In the genomic region with DNA sequence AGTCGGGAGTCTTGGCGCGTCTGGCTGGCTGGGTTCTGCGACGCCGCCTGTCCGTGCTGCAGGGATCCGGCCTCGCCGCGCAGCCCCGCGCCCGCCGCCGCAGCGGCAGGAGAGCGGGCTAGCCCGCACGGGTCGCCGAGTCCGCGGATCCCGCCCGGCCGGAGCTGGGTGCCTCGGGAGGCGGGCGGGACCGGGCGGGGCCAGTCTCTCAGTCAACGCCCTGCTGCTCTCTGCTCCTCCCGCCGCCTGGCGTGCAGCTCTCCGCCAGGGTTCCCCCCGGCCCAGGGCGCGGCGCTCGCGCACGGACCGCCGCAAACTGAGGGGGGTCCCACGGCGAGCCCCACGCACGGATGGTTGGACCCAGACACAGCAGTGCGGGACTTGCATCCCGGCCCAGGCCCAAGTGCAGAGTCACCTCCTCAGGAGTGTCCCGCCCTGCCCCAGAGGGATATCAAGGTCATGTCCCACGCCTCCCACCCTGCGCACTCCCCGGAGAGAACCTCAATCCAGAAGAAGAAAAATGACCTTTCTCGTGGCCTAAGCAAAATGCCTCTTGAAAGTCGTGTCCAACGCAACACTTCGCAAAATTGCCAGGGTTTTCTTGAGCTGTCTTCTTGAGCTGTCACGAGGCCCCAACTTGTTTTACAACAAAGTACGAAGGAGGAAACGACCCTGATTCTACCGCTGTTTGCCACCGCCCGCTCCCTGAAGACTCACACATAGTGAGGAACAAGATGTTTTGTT, we compare ENCODE assay signal across 8 mouse cellular contexts. TPM values are rescaled to one million over a fixed set of nuclear protein-coding genes. Genes with fewer than 3 reads are reported as not detected.
DNase-seq lines count a peak whose midpoint lies in the region; ATAC-seq and TF ChIP-seq lines count a peak whose summit lies in the region.

No protein-coding gene starts in this region.

- intact Hi-C loops in heart, adult 2 months (cut with DNase I), result no loop called here

- H3K36me3 ChIP-seq in spleen, adult 2 months (ENCODE audit: control insufficient read depth, insufficient read depth, low read length), result no peaks in the 10 kb centered on the region
- H3K36me3 ChIP-seq in embryonic facial prominence, embryonic 11.5 days (replicated peaks; ENCODE audit: control insufficient read depth, insufficient read depth, low read depth, low read length), result no peaks in the 10 kb centered on the region
- no peaks in the 10 kb centered on the region for H3K36me3 ChIP-seq in heart, adult 2 months (ENCODE audit: control insufficient read depth, insufficient read depth, low read length)
- H3K36me3 ChIP-seq in liver, postnatal 0 days (replicated peaks; ENCODE audit: insufficient read depth, low read length), result no peaks in the 10 kb centered on the region

- no peak for TF ChIP-seq POLR2A in spleen, adult 2 months (IDR thresholded peaks at IDR 0.05; ENCODE audit: low read depth, low read length)
- TF ChIP-seq POLR2A in heart, adult 2 months (IDR thresholded peaks at IDR 0.05; ENCODE audit: insufficient read depth, low read depth, low read length), result no peak

- peak overlapping the region; percentile 96 for H3K4me2 ChIP-seq in embryonic facial prominence, embryonic 11.5 days (ENCODE audit: low read depth, low read length)
- H3K4me2 ChIP-seq in liver, postnatal 0 days (ENCODE audit: low read depth, low read length), result peak overlapping the region; percentile 68

- H3K9me3 ChIP-seq in embryonic facial prominence, embryonic 11.5 days (replicated peaks; ENCODE audit: control insufficient read depth, low read length), result no peaks in the 10 kb centered on the region
- no peaks in the 10 kb centered on the region for H3K9me3 ChIP-seq in liver, postnatal 0 days (ENCODE audit: low read length)

- WGBS in spleen, adult 2 months, result 5% methylated on average over 66 of the region's 66 CpGs
- under 1% methylated on average over 55 of the region's 66 CpGs for WGBS in embryonic facial prominence, embryonic 11.5 days
- whole genome bisulfite sequencing in heart, adult 2 months, result 3% methylated on average over 66 of the region's 66 CpGs
- WGBS in liver, postnatal 0 days (ENCODE audit: insufficient replicate concordance), result 2% methylated on average over 55 of the region's 66 CpGs

- peaks cover 12% of the 10 kb centered on the region for H3K27me3 ChIP-seq in spleen, adult 2 months (ENCODE audit: control insufficient read depth, insufficient read depth, low read length)
- H3K27me3 ChIP-seq in embryonic facial prominence, embryonic 11.5 days (ENCODE audit: control insufficient read depth, insufficient read depth, low read length), result peaks cover 26% of the 10 kb centered on the region
- peaks cover 7% of the 10 kb centered on the region for H3K27me3 ChIP-seq in heart, adult 2 months (ENCODE audit: control insufficient read depth, insufficient read depth, low read length)
- H3K27me3 ChIP-seq in liver, postnatal 0 days (ENCODE audit: insufficient read depth, low read length), result peaks cover 42% of the 10 kb centered on the region

- H3K4me1 ChIP-seq in spleen, adult 2 months (ENCODE audit: control insufficient read depth, insufficient read depth, insufficient read length), result no peaks in the 10 kb centered on the region
- H3K4me1 ChIP-seq in embryonic facial prominence, embryonic 11.5 days (ENCODE audit: control insufficient read depth, insufficient read depth, low read length), result peaks cover 2% of the 10 kb centered on the region; the same call in 1 of the 2 replicates
- H3K4me1 ChIP-seq in heart, adult 2 months (ENCODE audit: control insufficient read depth, insufficient read depth, low read length), result no peaks in the 10 kb centered on the region
- H3K4me1 ChIP-seq in liver, postnatal 0 days (ENCODE audit: insufficient read depth), result 0 out of 2 replicates have a peak, but pooled peaks cover 3% of the 10 kb centered on the region

- no peak overlapping the region for H3K27ac ChIP-seq in spleen, adult 2 months (ENCODE audit: insufficient read depth, low read length)
- H3K27ac ChIP-seq in embryonic facial prominence, embryonic 11.5 days (replicated peaks; ENCODE audit: low read depth, low read length), result no peak overlapping the region
- no peak overlapping the region for H3K27ac ChIP-seq in heart, adult 2 months
- H3K27ac ChIP-seq in liver, postnatal 0 days (ENCODE audit: low read depth), result no peak overlapping the region

- peak overlapping the region; percentile 17; the same call in 1 of the 2 replicates for H3K4me3 ChIP-seq in spleen, adult 2 months (ENCODE audit: extremely low read depth, insufficient read depth, insufficient read length)
- peak overlapping the region; percentile 52 for H3K4me3 ChIP-seq in embryonic facial prominence, embryonic 11.5 days (ENCODE audit: low read depth, low read length)
- H3K4me3 ChIP-seq in heart, adult 2 months, result peak overlapping the region; percentile 51
- H3K4me3 ChIP-seq in liver, postnatal 0 days (ENCODE audit: low read depth, low read length), result peak overlapping the region; percentile 37

- no peak for TF ChIP-seq CTCF in spleen, adult 2 months (IDR thresholded peaks at IDR 0.05; ENCODE audit: extremely low read depth, insufficient read depth, insufficient read length, insufficient replicate concordance)
- TF ChIP-seq CTCF in heart, adult 2 months (IDR thresholded peaks at IDR 0.05), result peak; percentile 28
- TF ChIP-seq CTCF in liver, postnatal 0 days (IDR thresholded peaks at IDR 0.05; ENCODE audit: low read depth), result no peak

- peak; percentile 73 for ATAC-seq in embryonic facial prominence, embryonic 11.5 days (replicated peaks; ENCODE audit: insufficient number of reproducible peaks, low FRiP score, low TSS enrichment, low read depth)
- no peak for ATAC-seq in liver, postnatal 0 days

- peak overlapping the region; percentile 55 for H3K9ac ChIP-seq in embryonic facial prominence, embryonic 11.5 days (replicated peaks; ENCODE audit: low read length)
- H3K9ac ChIP-seq in heart, adult 2 months (ENCODE audit: low read depth, low read length), result peak overlapping the region; percentile 10; the same call in 1 of the 2 replicates
- no peak overlapping the region for H3K9ac ChIP-seq in liver, postnatal 0 days (replicated peaks)

- no peaks in the 10 kb centered on the region for H3K79me2 ChIP-seq in heart, adult 2 months (replicated peaks; ENCODE audit: control insufficient read depth, insufficient read depth, low read length)

- no peak for DNase-seq in spleen, adult 2 months (ENCODE audit: low read depth in 1 of 2, low spot score in 2 of 2)
- DNase-seq in spleen, adult 18-20 months, result no peak
- DNase-seq in embryonic facial prominence, embryonic 11.5 days (ENCODE audit: low spot score), result peak; percentile 36
- peak; percentile 50 to 63 for DNase-seq in heart, adult 2 months
- peak; percentile 10 to 11 for DNase-seq in kidney, adult 8-10 months
- DNase-seq in liver, postnatal 0 days, result peak; percentile 22
- peak; percentile 67 for DNase-seq in ovary, postnatal 36 days (ENCODE audit: low spot score)
- no peak for DNase-seq in thymus, postnatal 0 days (ENCODE audit: low spot score)

- TF ChIP-seq EP300 in heart, adult 2 months (IDR thresholded peaks at IDR 0.05; ENCODE audit: insufficient read depth, low read depth, low read length), result no peak
- no peak for TF ChIP-seq EP300 in liver, postnatal 0 days (IDR thresholded peaks at IDR 0.05; ENCODE audit: low read depth)

RNA-seq across cellular contexts. Expression of gene Kcns3, which starts 0.5 kb away (rescaled TPM):
- 0.33 and 0.45 TPM in 2 replicates for polyA plus RNA-seq in spleen, adult 2 months (2012; rRNA removed)
- polyA plus RNA-seq in embryonic facial prominence, embryonic 11.5 days (2014; fragmentation: Nextera tagmentation; extraction: Ambion mirVana), result 0.65 and 0.93 TPM in 2 replicates
- total RNA-seq in heart, adult 2 months (2021), result under 1 TPM; 0.36 to 0.86 TPM
- 0.44 and 0.64 TPM in 2 replicates for polyA plus RNA-seq in heart, adult 2 months (2012; rRNA removed)
- polyA plus RNA-seq in liver, postnatal 0 days (2015; fragmentation: Nextera tagmentation; extraction: Ambion mirVana), result 0.08 TPM in 1 of 2 replicates, not detected in the other
- polyA plus RNA-seq in thymus, postnatal 0 days (2015; fragmentation: Nextera tagmentation; extraction: Ambion mirVana), result 0.10 and 0.12 TPM in 2 replicates

RNA-seq across cellular contexts. Expression of gene Msgn1, which starts 58.4 kb away (rescaled TPM):
- 0.23 and 0.26 TPM in 2 replicates for polyA plus RNA-seq in spleen, adult 2 months (2012; rRNA removed)
- polyA plus RNA-seq in embryonic facial prominence, embryonic 11.5 days (2014; fragmentation: Nextera tagmentation; extraction: Ambion mirVana), result not detected in 2 replicates
- total RNA-seq in heart, adult 2 months (2021), result not detected
- polyA plus RNA-seq in heart, adult 2 months (2012; rRNA removed), result not detected in 2 replicates
- polyA plus RNA-seq in liver, postnatal 0 days (2015; fragmentation: Nextera tagmentation; extraction: Ambion mirVana), result not detected in 2 replicates
- polyA plus RNA-seq in thymus, postnatal 0 days (2015; fragmentation: Nextera tagmentation; extraction: Ambion mirVana), result not detected in 2 replicates

Comparison
In these comparisons a context has a peak if more than half of its experiments do, and no peak if none do; other contexts are left out.
1. DNase-seq: peak in embryonic facial prominence, embryonic 11.5 days (single experiment), heart, adult 2 months (2 of 2), kidney, adult 8-10 months (2 of 2), liver, postnatal 0 days (single experiment) and ovary, postnatal 36 days (single experiment); none in spleen, adult 2 months (0 of 2), spleen, adult 18-20 months (0 of 2) and thymus, postnatal 0 days (single experiment).
2. Peak in every context shown above with its lines, with median percentiles within 50 percentile points of each other: H3K4me3 ChIP-seq.